Mouse (Mus musculus): ENCODE results near the gene Cab39l. TPM values are rescaled to one million over a fixed set of nuclear protein-coding genes. Genes with fewer than 3 reads are reported as not detected.

The Cab39l gene
- polyA plus RNA-seq, 1 experiment from 2014 or later, result 39.9 TPM

DNA sequence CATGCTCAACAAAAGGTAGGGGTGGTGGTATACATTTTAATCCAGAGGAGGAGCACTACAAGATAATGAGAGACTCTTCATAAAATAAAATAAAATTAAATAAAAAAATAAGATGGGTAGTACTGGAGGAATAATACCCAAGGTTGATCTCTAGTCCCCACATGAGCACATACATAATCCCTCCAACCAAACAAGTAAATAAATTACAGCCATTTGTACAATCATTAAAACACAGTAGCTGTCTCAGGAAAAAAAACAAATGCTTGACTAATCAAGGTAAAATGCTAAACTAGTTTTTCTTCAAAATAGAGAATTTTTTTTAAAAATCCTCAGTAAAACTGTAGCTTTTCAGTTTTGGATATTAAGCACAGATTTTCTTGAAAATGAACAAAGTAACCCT, 5.6 kb upstream of the Cab39l start:
- H3K27ac ChIP-seq (replicated peaks; ENCODE audit: low read depth, low read length), result no peak overlapping the region
- no peak for DNase-seq (ENCODE audit: low spot score)
- H3K27me3 ChIP-seq (replicated peaks; ENCODE audit: control insufficient read depth, insufficient read depth, low read length), result no peaks in the 10 kb centered on the region
- no peaks in the 10 kb centered on the region for H3K36me3 ChIP-seq (ENCODE audit: control insufficient read depth, insufficient read depth, low read length)
- H3K4me1 ChIP-seq (ENCODE audit: control insufficient read depth, insufficient read depth, low read length), result peaks cover 7% of the 10 kb centered on the region
- no peak overlapping the region for H3K9ac ChIP-seq (ENCODE audit: low read depth, low read length)
- no peak overlapping the region for H3K4me3 ChIP-seq (ENCODE audit: low read depth, low read length)
- ATAC-seq (ENCODE audit: low read depth), result no peak
- H3K4me2 ChIP-seq (ENCODE audit: low read depth, low read length), result no peak overlapping the region
- H3K9me3 ChIP-seq (ENCODE audit: control insufficient read depth, low read length), result no peaks in the 10 kb centered on the region

DNA sequence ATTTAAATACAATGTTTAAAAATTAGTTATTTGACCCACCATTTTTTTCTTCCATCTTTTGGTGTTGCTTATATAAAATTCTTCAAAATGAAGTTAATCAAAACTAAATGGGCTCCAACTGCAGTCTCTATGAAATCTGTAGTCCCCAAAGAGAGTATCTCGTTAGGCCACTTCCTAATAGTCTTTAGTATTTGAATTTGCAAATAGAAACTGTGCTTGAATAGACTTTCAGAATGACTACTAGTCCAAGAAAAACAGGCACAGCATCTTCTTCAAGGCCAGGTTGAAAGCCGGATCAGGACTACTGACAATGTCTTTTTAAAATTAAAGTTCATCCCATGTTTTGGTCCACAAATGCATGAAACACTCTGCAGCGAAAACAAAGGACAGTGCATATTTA, 3.4 kb upstream of the Cab39l start:
- 85% methylated on average over 3 of the region's 3 CpGs for WGBS
- H3K27ac ChIP-seq (replicated peaks; ENCODE audit: low read depth, low read length), result no peak overlapping the region
- no peaks in the 10 kb centered on the region for H3K27me3 ChIP-seq (replicated peaks; ENCODE audit: control insufficient read depth, insufficient read depth, low read length)
- DNase-seq (ENCODE audit: low spot score), result no peak
- H3K36me3 ChIP-seq (ENCODE audit: control insufficient read depth, insufficient read depth, low read length), result no peaks in the 10 kb centered on the region
- no peak overlapping the region for H3K4me2 ChIP-seq (ENCODE audit: low read depth, low read length)
- no peaks in the 10 kb centered on the region for H3K9me3 ChIP-seq (ENCODE audit: control insufficient read depth, low read length)
- ATAC-seq (ENCODE audit: low read depth), result no peak
- no peak overlapping the region for H3K9ac ChIP-seq (ENCODE audit: low read depth, low read length)
- H3K4me1 ChIP-seq (ENCODE audit: control insufficient read depth, insufficient read depth, low read length), result peaks cover 9% of the 10 kb centered on the region
- no peak overlapping the region for H3K4me3 ChIP-seq (ENCODE audit: low read depth, low read length)

DNA sequence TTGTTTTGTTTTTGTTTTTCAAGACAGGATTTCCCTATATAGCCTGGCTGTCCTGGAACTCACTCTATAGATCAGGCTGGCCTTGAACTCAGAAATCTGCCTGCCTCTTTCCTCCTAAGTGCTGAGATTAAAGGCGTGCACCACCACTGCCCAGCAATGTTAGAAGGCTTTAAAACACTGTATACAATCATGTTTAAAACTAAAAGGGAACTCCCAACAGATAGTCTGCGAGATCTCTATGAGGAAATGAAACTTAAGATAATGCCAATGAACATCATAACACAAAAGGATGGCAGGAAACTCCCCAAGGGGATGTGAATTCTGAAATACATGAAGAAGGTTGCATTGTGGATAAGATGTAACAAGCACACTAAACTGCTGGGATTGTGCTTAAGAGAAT, 2.3 kb upstream of the Cab39l start:
- ATAC-seq (ENCODE audit: low read depth) (no peak), DNase-seq (ENCODE audit: low spot score) (no peak)
- peaks cover 9% of the 10 kb centered on the region for H3K4me1 ChIP-seq (ENCODE audit: control insufficient read depth, insufficient read depth, low read length)
- H3K4me2 ChIP-seq (ENCODE audit: low read depth, low read length), result no peak overlapping the region
- H3K27me3 ChIP-seq (replicated peaks; ENCODE audit: control insufficient read depth, insufficient read depth, low read length), result no peaks in the 10 kb centered on the region
- no peak overlapping the region for H3K27ac ChIP-seq (replicated peaks; ENCODE audit: low read depth, low read length)
- H3K9ac ChIP-seq (ENCODE audit: low read depth, low read length), result no peak overlapping the region
- H3K9me3 ChIP-seq (ENCODE audit: control insufficient read depth, low read length), result no peaks in the 10 kb centered on the region
- no peak overlapping the region for H3K4me3 ChIP-seq (ENCODE audit: low read depth, low read length)
- WGBS, result 84% methylated on average over 2 of the region's 2 CpGs
- H3K36me3 ChIP-seq (ENCODE audit: control insufficient read depth, insufficient read depth, low read length), result no peaks in the 10 kb centered on the region

DNA sequence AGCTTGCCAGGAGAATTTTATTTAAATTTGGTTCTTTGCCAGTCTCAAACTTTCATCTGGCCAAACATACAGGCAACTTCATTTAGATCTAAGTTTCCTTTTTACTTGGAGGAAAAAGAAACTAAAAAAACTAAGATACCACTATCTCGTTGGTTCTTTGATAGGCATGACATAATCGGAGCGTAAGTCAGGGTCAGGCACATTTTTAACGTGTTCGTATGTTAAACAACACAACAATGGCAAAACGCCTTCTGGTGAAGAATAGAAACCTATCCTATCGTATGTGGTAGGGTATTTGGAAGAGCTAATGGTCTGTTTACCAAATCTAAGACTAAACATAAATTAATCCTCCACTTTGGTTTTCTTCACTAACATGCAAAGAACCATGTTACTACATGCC, 733 bp upstream of the Cab39l start:
- no peak for DNase-seq (ENCODE audit: low spot score)
- H3K27ac ChIP-seq (replicated peaks; ENCODE audit: low read depth, low read length), result no peak overlapping the region
- WGBS, result 17% methylated on average over 7 of the region's 7 CpGs

DNA sequence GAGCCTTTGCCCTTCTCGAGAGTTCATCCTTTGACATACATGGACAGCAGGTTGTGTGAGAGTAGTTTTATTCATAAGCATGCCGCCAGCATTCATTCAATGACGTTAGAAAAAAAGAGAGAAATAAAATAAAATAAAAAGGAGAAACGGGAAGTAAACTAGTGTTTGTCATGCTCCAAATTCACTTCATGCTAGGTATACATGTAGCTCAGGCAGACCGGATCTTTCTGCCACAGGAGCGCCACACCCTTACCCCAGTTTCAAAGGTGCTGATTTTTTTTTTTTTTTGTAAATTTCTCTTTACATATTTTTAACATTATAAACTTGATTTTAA, 667 bp downstream of the Cab39l start:
- Histone ChIP-seq H3K4me3 (ENCODE audit: low read depth, low read length) (peak overlapping the region; percentile 58), H3K27ac (replicated peaks; ENCODE audit: low read depth, low read length) (peak overlapping the region; percentile 80), H3K4me1 (ENCODE audit: control insufficient read depth, insufficient read depth, low read length) (peaks cover 9% of the 10 kb centered on the region), H3K9me3 (ENCODE audit: control insufficient read depth, low read length) (no peaks in the 10 kb centered on the region), H3K27me3 (replicated peaks; ENCODE audit: control insufficient read depth, insufficient read depth, low read length) (no peaks in the 10 kb centered on the region), H3K36me3 (ENCODE audit: control insufficient read depth, insufficient read depth, low read length) (no peaks in the 10 kb centered on the region), H3K9ac (ENCODE audit: low read depth, low read length) (peak overlapping the region; percentile 86), H3K4me2 (ENCODE audit: low read depth, low read length) (peak overlapping the region; percentile 84)
- ATAC-seq (ENCODE audit: low read depth), result no peak
- WGBS, result 10% methylated on average over 6 of the region's 6 CpGs
- DNase-seq (ENCODE audit: low spot score), result no peak

More for the DNA sequence above, 733 bp upstream of the Cab39l start:
- Histone ChIP-seq H3K9me3 (ENCODE audit: control insufficient read depth, low read length) (no peaks in the 10 kb centered on the region), H3K27me3 (replicated peaks; ENCODE audit: control insufficient read depth, insufficient read depth, low read length) (no peaks in the 10 kb centered on the region), H3K9ac (ENCODE audit: low read depth, low read length) (peak overlapping the region; percentile 86), H3K4me2 (ENCODE audit: low read depth, low read length) (peak overlapping the region; percentile 84), H3K4me1 (ENCODE audit: control insufficient read depth, insufficient read depth, low read length) (peaks cover 9% of the 10 kb centered on the region), H3K4me3 (ENCODE audit: low read depth, low read length) (peak overlapping the region; percentile 58), H3K36me3 (ENCODE audit: control insufficient read depth, insufficient read depth, low read length) (no peaks in the 10 kb centered on the region)
- no peak for ATAC-seq (ENCODE audit: low read depth)

DNA sequence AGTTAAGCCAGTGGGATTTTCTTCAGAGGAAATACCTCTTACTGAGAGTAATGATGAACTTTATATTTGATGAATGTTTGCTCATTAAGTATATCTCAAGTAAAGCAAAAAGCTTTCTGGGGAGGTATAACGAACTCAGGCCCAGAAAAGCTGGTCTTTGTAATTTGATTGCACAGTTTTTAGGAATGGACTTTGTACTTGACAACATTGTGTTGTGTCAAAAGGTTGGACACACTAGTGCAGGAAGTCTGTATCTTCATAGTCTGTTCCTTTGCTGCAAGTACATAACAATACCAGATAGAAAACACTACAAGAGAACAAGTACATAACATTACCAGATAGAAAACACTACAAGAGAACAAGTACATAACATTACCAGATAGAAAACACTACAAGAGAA, 4.6 kb downstream of the Cab39l start:
- Histone ChIP-seq H3K4me3 (ENCODE audit: low read depth, low read length) (no peak overlapping the region), H3K9me3 (ENCODE audit: control insufficient read depth, low read length) (peaks cover 6% of the 10 kb centered on the region; the same call in 1 of the 2 replicates), H3K4me2 (ENCODE audit: low read depth, low read length) (no peak overlapping the region), H3K27ac (replicated peaks; ENCODE audit: low read depth, low read length) (no peak overlapping the region), H3K36me3 (ENCODE audit: control insufficient read depth, insufficient read depth, low read length) (no peaks in the 10 kb centered on the region), H3K4me1 (ENCODE audit: control insufficient read depth, insufficient read depth, low read length) (0 out of 2 replicates have a peak, but pooled peaks cover 2% of the 10 kb centered on the region), H3K27me3 (replicated peaks; ENCODE audit: control insufficient read depth, insufficient read depth, low read length) (no peaks in the 10 kb centered on the region), H3K9ac (ENCODE audit: low read depth, low read length) (no peak overlapping the region)
- no peak for DNase-seq (ENCODE audit: low spot score)
- ATAC-seq (ENCODE audit: low read depth), result no peak
- WGBS, result 91% methylated on average over 1 of the region's 1 CpGs

DNA sequence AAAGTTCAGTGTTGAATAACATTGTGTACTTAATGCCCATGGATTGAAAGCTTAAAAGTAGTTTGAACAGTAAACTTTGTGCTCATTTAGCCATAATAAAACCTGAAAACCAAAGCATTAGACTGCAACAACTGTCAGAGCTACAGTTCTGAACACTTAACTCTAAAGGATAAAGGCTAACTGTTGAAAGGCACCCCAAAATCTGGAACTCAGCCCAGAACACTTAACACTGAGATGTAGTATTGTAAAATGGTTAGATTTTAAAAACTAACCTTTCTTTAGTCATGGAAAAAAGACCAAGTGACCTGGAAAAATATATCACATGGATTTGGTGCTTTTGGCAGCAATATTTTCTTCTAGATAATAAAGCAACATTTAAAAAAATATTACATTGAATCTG, 7.2 kb downstream of the Cab39l start:
- Histone ChIP-seq H3K9me3 (ENCODE audit: control insufficient read depth, low read length) (peaks cover 6% of the 10 kb centered on the region; the same call in 1 of the 2 replicates), H3K27me3 (replicated peaks; ENCODE audit: control insufficient read depth, insufficient read depth, low read length) (no peaks in the 10 kb centered on the region), H3K36me3 (ENCODE audit: control insufficient read depth, insufficient read depth, low read length) (no peaks in the 10 kb centered on the region), H3K9ac (ENCODE audit: low read depth, low read length) (no peak overlapping the region), H3K4me2 (ENCODE audit: low read depth, low read length) (no peak overlapping the region), H3K4me1 (ENCODE audit: control insufficient read depth, insufficient read depth, low read length) (no peaks in the 10 kb centered on the region), H3K27ac (replicated peaks; ENCODE audit: low read depth, low read length) (no peak overlapping the region), H3K4me3 (ENCODE audit: low read depth, low read length) (no peak overlapping the region)
- DNase-seq (ENCODE audit: low spot score), result peak; percentile 63
- ATAC-seq (ENCODE audit: low read depth), result no peak

DNA sequence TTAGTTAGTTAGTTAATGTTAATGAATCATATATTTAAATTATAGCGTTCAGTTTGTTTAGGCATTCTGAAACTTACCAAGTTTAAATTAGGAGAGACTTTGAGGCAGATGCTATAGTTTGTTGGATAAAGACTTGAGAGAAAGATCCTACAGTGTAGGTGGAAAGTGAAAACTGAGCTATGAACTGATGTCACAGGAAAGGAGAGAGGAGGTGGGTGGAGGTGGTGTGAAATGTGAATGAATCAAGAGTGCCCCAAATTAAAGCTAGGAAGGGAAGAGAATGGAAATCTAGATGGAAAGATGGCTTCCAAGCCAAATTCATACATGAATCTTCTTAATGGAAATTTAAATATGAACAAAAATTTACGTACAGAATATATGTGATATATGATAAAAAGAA, 25.7 kb downstream of the Cab39l start:
- Histone ChIP-seq H3K27ac (replicated peaks; ENCODE audit: low read depth, low read length) (no peak overlapping the region), H3K4me3 (ENCODE audit: low read depth, low read length) (no peak overlapping the region), H3K4me2 (ENCODE audit: low read depth, low read length) (no peak overlapping the region), H3K9me3 (ENCODE audit: control insufficient read depth, low read length) (no peaks in the 10 kb centered on the region), H3K4me1 (ENCODE audit: control insufficient read depth, insufficient read depth, low read length) (no peaks in the 10 kb centered on the region), H3K27me3 (replicated peaks; ENCODE audit: control insufficient read depth, insufficient read depth, low read length) (no peaks in the 10 kb centered on the region), H3K9ac (ENCODE audit: low read depth, low read length) (no peak overlapping the region), H3K36me3 (ENCODE audit: control insufficient read depth, insufficient read depth, low read length) (0 out of 2 replicates have a peak, but pooled peaks cover 7% of the 10 kb centered on the region)
- ATAC-seq (ENCODE audit: low read depth), result no peak
- no peak for DNase-seq (ENCODE audit: low spot score)
- WGBS, result 95% methylated on average over 2 of the region's 2 CpGs

DNA sequence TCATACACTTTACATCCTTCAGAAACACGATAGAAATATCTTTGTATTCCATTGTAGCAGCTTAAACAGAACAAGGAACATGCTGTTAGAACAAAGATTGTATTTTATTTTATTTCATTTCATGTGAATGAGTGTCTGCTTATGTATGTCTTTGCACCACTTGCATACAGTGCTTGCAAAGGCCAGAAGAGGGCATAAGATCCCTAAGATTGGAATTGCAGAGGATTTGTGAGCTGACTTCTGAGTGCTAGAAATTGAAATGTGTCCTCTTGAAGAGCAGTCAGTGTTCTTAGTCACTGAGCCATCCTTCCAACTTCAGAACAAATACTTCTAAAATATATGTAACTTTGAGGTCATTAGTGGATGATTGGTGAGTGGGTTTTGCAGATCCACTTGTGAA, 27.0 kb downstream of the Cab39l start:
- Histone ChIP-seq H3K27ac (replicated peaks; ENCODE audit: low read depth, low read length) (no peak overlapping the region), H3K36me3 (ENCODE audit: control insufficient read depth, insufficient read depth, low read length) (0 out of 2 replicates have a peak, but pooled peaks cover 3% of the 10 kb centered on the region), H3K4me3 (ENCODE audit: low read depth, low read length) (no peak overlapping the region), H3K9me3 (ENCODE audit: control insufficient read depth, low read length) (no peaks in the 10 kb centered on the region), H3K4me1 (ENCODE audit: control insufficient read depth, insufficient read depth, low read length) (no peaks in the 10 kb centered on the region), H3K4me2 (ENCODE audit: low read depth, low read length) (no peak overlapping the region), H3K9ac (ENCODE audit: low read depth, low read length) (no peak overlapping the region), H3K27me3 (replicated peaks; ENCODE audit: control insufficient read depth, insufficient read depth, low read length) (no peaks in the 10 kb centered on the region)
- DNase-seq (ENCODE audit: low spot score) (peak; percentile 6), ATAC-seq (ENCODE audit: low read depth) (no peak)
- WGBS, result 67% methylated on average over 1 of the region's 1 CpGs
